Mouse (Mus musculus): Measurements from ENCODE around the gene Wfdc1.

Gene Wfdc1

DNA sequence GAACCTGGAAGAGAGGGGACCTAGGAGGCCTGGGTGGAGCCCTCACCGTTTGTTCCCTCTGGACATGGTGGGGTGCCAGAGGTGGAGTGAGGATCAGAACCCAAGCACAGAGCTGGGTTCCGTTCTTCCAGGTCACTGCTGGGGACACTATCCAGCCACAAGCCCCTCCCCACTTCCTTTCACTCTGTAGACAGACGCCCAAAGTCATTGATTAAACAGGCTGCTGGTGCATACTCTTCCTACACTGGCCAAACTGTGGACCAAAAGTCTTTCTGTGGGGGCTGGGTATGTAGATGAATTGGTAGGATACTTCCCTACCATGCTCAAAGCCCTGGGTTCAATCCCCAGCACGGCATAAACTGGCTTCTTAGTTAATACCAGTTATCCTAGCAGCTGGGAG, 25.8 kb downstream of the Wfdc1 start:
- no peak for DNase-seq (ENCODE audit: low read depth)

GRCm38 (mm10) chr8:119694696-119695095, 28.5 kb downstream of the Wfdc1 start:
- DNase-seq (ENCODE audit: low read depth): no peak

- no peak for DNase-seq (ENCODE audit: low read depth)
These were observed 31.0 kb downstream of the Wfdc1 start for GRCm38 (mm10) chr8:119697163-119697562.

DNA sequence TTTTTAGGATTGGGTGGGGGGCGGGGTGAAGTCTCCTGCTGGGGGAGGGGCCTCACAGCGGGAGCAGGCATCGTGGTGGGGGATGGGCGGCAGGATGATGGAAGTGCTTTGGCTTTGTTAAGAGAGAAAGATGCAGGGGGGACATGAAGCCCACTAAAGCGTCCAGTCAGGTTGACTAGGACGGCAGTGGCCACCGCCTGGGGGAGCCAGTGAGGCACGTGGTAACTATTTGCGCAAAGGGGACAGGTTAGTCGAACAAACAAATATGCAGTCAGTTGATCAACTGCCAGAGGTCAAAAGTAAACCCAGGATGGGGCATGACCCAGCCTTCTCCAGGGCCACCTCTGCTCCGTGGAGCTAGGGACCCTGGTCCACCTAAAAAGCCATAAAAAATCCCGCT, 32.8 kb downstream of the Wfdc1 start:
- DNase-seq (ENCODE audit: low read depth): no peak

- no peak for DNase-seq (ENCODE audit: low read depth)
These were observed 33.5 kb downstream of the Wfdc1 start, which contains the start of gene Atp2c2 for GRCm38 (mm10) chr8:119699549-119700134. Atp2c2 (plus strand) TSS chr8:119700009.

GRCm38 (mm10) chr8:119702965-119703364, 36.8 kb downstream of the Wfdc1 start:
- DNase-seq (ENCODE audit: low read depth): no peak

- no peak for DNase-seq (ENCODE audit: low read depth)
These were observed 41.0 kb downstream of the Wfdc1 start for GRCm38 (mm10) chr8:119707146-119707545.

- DNase-seq (ENCODE audit: low read depth): no peak
These were observed 42.3 kb downstream of the Wfdc1 start for GRCm38 (mm10) chr8:119708471-119708870.

DNA sequence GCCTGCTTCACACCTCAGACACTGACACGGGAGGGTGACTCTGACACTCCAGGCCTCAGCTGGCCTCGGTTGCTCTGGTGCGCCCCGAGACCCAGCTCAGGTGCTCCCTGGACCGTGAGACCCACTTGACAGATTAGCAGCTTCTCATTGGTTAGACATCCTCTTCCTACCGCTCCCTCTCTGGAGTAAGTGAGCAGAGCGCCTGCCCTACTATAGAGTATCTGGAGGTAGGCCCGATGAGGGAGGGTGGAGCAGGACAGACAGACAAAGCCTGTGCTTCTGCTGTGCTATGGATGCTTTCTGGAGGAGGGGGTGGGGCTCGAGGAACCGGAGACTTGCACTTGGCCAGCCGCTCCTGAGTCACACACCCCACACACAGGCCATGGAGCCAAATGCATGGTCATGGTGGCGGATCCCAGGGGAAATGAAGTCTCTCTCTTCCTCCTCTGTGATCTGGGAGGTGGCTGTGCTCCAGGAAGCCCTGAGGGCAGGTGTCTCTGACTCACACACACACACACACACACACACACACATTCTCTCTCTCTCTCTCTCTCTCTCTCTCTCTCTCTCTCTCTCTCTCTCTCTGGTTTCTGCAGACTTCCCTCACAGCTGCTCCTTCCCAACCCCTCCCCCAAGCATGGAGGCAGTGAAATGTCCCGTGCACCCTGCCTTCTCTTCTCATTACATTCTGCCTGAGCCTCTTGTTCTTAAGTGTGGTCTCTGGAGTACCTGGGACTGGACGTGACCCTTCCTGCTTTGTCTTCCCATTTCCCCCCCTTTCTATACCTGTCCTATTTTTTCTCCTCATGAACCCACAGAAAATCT, 42.9 kb downstream of the Wfdc1 start:
- no peak for DNase-seq (ENCODE audit: low read depth)

DNA sequence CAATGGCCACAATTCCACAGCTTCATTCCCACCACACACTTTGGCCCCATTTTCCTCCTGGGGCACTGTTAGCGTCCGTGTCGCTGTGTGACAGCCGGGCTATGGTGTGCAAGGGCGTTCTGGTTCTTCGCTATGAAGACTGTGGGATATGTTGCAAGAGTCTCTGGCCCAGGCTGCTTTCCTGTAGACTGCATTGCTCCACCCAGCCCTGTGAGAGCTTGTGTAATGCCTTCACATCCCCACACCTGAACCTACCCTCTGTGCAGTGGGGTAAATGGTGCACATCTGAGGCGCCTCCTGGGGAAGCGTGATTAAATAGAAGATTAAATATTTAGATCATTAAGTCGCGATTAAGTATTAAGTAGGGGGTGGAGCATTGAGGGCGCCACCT, 43.5 kb downstream of the Wfdc1 start:
- DNase-seq (ENCODE audit: low read depth): no peak

GRCm38 (mm10) chr8:119712226-119712625, 46.1 kb downstream of the Wfdc1 start:
- peak; percentile 18 for DNase-seq (ENCODE audit: low read depth)

- DNase-seq (ENCODE audit: low read depth): no peak
These were observed 47.3 kb downstream of the Wfdc1 start for GRCm38 (mm10) chr8:119713421-119713820.

GRCm38 (mm10) chr8:119715221-119715620, 49.1 kb downstream of the Wfdc1 start:
- DNase-seq (ENCODE audit: low read depth): no peak

DNA sequence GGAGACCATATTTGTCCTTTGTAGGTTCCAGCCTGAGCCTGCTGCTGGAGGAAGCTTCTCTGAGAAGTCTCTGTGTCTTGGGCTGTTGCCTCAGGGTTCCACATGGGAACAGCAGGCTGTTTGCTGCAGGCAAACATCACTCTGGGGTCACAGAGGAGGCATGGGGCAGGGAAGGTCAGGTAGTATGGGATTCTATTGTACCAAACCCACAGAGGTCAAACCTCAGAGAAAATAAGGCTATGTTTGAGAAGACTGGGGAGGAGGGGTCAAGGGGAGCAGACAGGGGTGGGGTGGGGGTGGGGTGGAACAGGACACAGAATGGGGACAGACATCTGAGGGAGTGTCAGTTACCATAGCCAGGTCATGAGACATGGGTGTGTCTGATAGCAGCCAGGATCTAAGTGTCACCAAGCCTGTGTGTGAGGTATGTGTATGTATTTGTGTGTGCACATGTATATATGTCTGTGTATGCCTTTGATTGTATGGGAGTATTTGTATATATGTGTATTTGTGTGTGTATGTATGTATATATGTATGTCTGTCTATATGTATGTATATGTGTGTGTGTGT, 50.6 kb downstream of the Wfdc1 start:
- DNase-seq (ENCODE audit: low read depth): no peak

- DNase-seq (ENCODE audit: low read depth): peak; percentile 39
These were observed 51.6 kb downstream of the Wfdc1 start for GRCm38 (mm10) chr8:119717765-119718164.

GRCm38 (mm10) chr8:119719011-119719501, 52.9 kb downstream of the Wfdc1 start:
- no peak for DNase-seq (ENCODE audit: low read depth)

GRCm38 (mm10) chr8:119722348-119722747, 56.2 kb downstream of the Wfdc1 start:
- no peak for DNase-seq (ENCODE audit: low read depth)

DNA sequence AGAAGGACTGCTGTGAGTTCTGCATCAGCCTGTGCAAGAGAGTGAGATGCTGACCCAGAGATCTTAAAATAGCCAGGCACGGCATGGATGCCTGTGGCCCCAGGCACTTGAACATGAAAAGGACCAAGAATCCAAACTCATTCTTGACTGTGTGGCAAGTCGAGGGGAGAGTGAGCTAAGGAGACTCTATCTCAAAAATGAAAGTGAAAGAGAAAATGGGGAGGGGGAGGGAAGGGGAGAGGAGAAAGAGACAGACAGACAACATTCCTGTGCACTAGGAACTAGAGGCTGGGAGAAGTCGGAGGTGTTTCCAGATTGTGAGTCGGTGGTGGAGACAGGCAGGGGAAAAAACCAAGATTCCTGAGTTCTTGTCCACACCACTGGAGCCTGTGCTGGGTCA, 57.5 kb downstream of the Wfdc1 start:
- DNase-seq (ENCODE audit: low read depth): no peak

GRCm38 (mm10) chr8:119724596-119724995, 58.4 kb downstream of the Wfdc1 start:
- DNase-seq (ENCODE audit: low read depth): no peak

GRCm38 (mm10) chr8:119727093-119727492, 60.9 kb downstream of the Wfdc1 start:
- DNase-seq (ENCODE audit: low read depth): peak; percentile 20

DNA sequence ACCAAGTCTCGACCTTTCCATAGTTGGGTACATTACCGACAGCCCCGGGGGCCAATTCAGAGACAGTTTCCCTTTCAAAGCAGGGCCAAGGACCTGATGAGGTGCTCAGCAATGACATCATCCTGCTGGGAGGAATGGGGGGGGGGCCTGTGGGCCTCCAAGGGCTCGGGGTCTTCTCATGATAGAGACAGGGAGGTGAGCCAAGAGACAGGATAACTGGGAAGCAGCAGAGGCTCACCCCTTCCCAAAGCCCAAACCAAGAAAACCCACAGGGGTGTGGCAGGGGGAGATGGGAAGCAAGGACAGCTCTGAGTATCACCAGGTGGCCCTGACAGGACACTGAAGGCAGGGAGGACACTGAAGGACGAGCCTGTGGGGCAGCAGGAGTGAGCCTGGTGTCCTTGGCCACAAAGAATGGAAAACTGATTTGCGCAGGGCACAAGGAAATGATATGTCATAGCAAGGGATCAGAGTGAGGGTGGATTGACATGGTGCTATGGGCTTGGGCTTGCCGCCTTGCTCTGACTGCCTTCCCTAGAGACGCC, 62.3 kb downstream of the Wfdc1 start:
- no peak for DNase-seq (ENCODE audit: low read depth)

- no peak for DNase-seq (ENCODE audit: low read depth)
These were observed 65.9 kb downstream of the Wfdc1 start for GRCm38 (mm10) chr8:119732072-119732471.
